In genomic region chr11:86604732-86605520, GRCm38 (mm10) we compare ENCODE assay signal across 26 mouse cellular contexts.
DNase-seq lines count a peak whose midpoint lies in the region; ATAC-seq and TF ChIP-seq lines count a peak whose summit lies in the region.
"Had no signal": no experiment of that assay in that cellular context is flagged by ENCODE, and none has a peak within 500 bp of the region (broad histone marks: within the 10 kb centered on the region; RNA-seq: fewer than 3 reads in every experiment).

No protein-coding gene starts in this region.

- H3K27ac ChIP-seq in liver, embryonic 12.5 days, result peak overlapping the region; percentile 7; the same call in 1 of the 2 replicates
- no peak overlapping the region for H3K27ac ChIP-seq in liver, embryonic 11.5 days (ENCODE audit: low read depth, low read length)
- H3K27ac ChIP-seq in intestine, embryonic 15.5 days, result peak overlapping the region; percentile 23; the same call in 1 of the 2 replicates
- H3K27ac ChIP-seq in liver, embryonic 16.5 days (ENCODE audit: low read length), result peak overlapping the region; percentile 57
- peak overlapping the region; percentile 76 for H3K27ac ChIP-seq in stomach, postnatal 0 days (replicated peaks)
- H3K27ac ChIP-seq in forebrain, embryonic 15.5 days (replicated peaks), result no peak overlapping the region
- H3K27ac ChIP-seq: embryonic facial prominence, embryonic 10.5 days; forebrain, embryonic 12.5 days; heart, adult 2 months; hindbrain, embryonic 14.5 days; kidney, embryonic 15.5 days; limb, embryonic 13.5 days; lung, embryonic 15.5 days had no signal

- H3K4me2 ChIP-seq in liver, embryonic 12.5 days, result no peak overlapping the region
- H3K4me2 ChIP-seq in liver, embryonic 11.5 days, result no peak overlapping the region
- no peak overlapping the region for H3K4me2 ChIP-seq in intestine, embryonic 15.5 days (replicated peaks)
- no peak overlapping the region for H3K4me2 ChIP-seq in liver, embryonic 16.5 days (ENCODE audit: low read depth, low read length)
- H3K4me2 ChIP-seq in stomach, postnatal 0 days (replicated peaks; ENCODE audit: low read depth), result no peak overlapping the region
- no peak overlapping the region for H3K4me2 ChIP-seq in forebrain, embryonic 15.5 days (replicated peaks)
- H3K4me2 ChIP-seq: forebrain, embryonic 12.5 days; hindbrain, embryonic 14.5 days; kidney, embryonic 15.5 days; limb, embryonic 13.5 days; lung, embryonic 15.5 days; midbrain, embryonic 11.5 days had no signal

- no peaks in the 10 kb centered on the region for H3K27me3 ChIP-seq in liver, embryonic 12.5 days (replicated peaks)
- no peaks in the 10 kb centered on the region for H3K27me3 ChIP-seq in liver, embryonic 11.5 days (replicated peaks; ENCODE audit: control insufficient read depth, insufficient read depth, low read length)
- no peaks in the 10 kb centered on the region for H3K27me3 ChIP-seq in intestine, embryonic 15.5 days (replicated peaks)
- no peaks in the 10 kb centered on the region for H3K27me3 ChIP-seq in liver, embryonic 16.5 days (ENCODE audit: control insufficient read depth, insufficient read depth, low read depth, low read length)
- H3K27me3 ChIP-seq in stomach, postnatal 0 days (ENCODE audit: control insufficient read depth, insufficient read depth, low read length), result no peaks in the 10 kb centered on the region
- H3K27me3 ChIP-seq in forebrain, embryonic 15.5 days, result no peaks in the 10 kb centered on the region
- H3K27me3 ChIP-seq: forebrain, embryonic 12.5 days; kidney, embryonic 15.5 days; limb, embryonic 13.5 days; lung, embryonic 15.5 days; Patski had no signal

- H3K36me3 ChIP-seq in liver, embryonic 12.5 days, result peaks cover 49% of the 10 kb centered on the region
- peaks cover 9% of the 10 kb centered on the region for H3K36me3 ChIP-seq in liver, embryonic 11.5 days (ENCODE audit: control insufficient read depth, insufficient read depth, low read length)
- H3K36me3 ChIP-seq in intestine, embryonic 15.5 days, result no peaks in the 10 kb centered on the region
- H3K36me3 ChIP-seq in liver, embryonic 16.5 days (ENCODE audit: control insufficient read depth, insufficient read depth), result peaks cover 10% of the 10 kb centered on the region
- no peaks in the 10 kb centered on the region for H3K36me3 ChIP-seq in stomach, postnatal 0 days (ENCODE audit: control insufficient read depth, insufficient read depth, low read length)
- peaks cover 9% of the 10 kb centered on the region for H3K36me3 ChIP-seq in forebrain, embryonic 15.5 days

- no peak for TF ChIP-seq EP300 in stomach, postnatal 0 days (optimal IDR thresholded peaks at IDR 0.05)

- 80% methylated on average over 5 of the region's 5 CpGs for WGBS in liver, embryonic 12.5 days (ENCODE audit: insufficient replicate concordance)
- 78% methylated on average over 5 of the region's 5 CpGs for WGBS in liver, embryonic 11.5 days
- 42% methylated on average over 5 of the region's 5 CpGs for WGBS in intestine, embryonic 15.5 days
- WGBS in liver, embryonic 16.5 days (ENCODE audit: insufficient replicate concordance), result 73% methylated on average over 5 of the region's 5 CpGs
- WGBS in stomach, postnatal 0 days, result 51% methylated on average over 5 of the region's 5 CpGs
- whole genome bisulfite sequencing in forebrain, embryonic 15.5 days, result 98% methylated on average over 5 of the region's 5 CpGs

- DNase-seq in liver, embryonic 11.5 days (ENCODE audit: low spot score), result no peak
- no peak for DNase-seq in stomach, postnatal 0 days (ENCODE audit: low spot score)
- DNase-seq in spleen, postnatal 10 days (ENCODE audit: low spot score in 2 of 2), result no peak
- no peak for DNase-seq in layer of hippocampus, adult 8-10 months (ENCODE audit: low spot score in 2 of 2)
- DNase-seq: adrenal gland, postnatal 36 days; cerebellum, adult 11 months; cerebellum, adult 9-11 months; gastrocnemius, postnatal 10 days; heart, adult 2 months; kidney, postnatal 36 days; right cerebral cortex, postnatal 25 days; thymus, adult 18-20 months; thymus, postnatal 36 days had no signal

- no peak for TF ChIP-seq CTCF in stomach, postnatal 0 days (IDR thresholded peaks at IDR 0.05; ENCODE audit: low read depth)

- H3K4me3 ChIP-seq in liver, embryonic 12.5 days, result no peak overlapping the region
- H3K4me3 ChIP-seq in liver, embryonic 11.5 days (ENCODE audit: low read depth, low read length), result no peak overlapping the region
- no peak overlapping the region for H3K4me3 ChIP-seq in intestine, embryonic 15.5 days (replicated peaks)
- no peak overlapping the region for H3K4me3 ChIP-seq in liver, embryonic 16.5 days (ENCODE audit: low read depth, low read length)
- no peak overlapping the region for H3K4me3 ChIP-seq in stomach, postnatal 0 days (ENCODE audit: low read depth, low read length)
- no peak overlapping the region for H3K4me3 ChIP-seq in forebrain, embryonic 15.5 days
- H3K4me3 ChIP-seq: embryonic facial prominence, embryonic 10.5 days; forebrain, embryonic 12.5 days; heart, adult 2 months; kidney, embryonic 15.5 days; limb, embryonic 13.5 days; lung, embryonic 15.5 days had no signal

- peaks cover 12% of the 10 kb centered on the region for H3K4me1 ChIP-seq in liver, embryonic 12.5 days
- peaks cover 1% of the 10 kb centered on the region; the same call in 1 of the 2 replicates for H3K4me1 ChIP-seq in liver, embryonic 11.5 days (replicated peaks; ENCODE audit: control insufficient read depth, insufficient read depth, low read length)
- H3K4me1 ChIP-seq in intestine, embryonic 15.5 days (replicated peaks), result 0 out of 2 replicates have a peak, but pooled peaks cover 5% of the 10 kb centered on the region
- H3K4me1 ChIP-seq in liver, embryonic 16.5 days (ENCODE audit: control insufficient read depth, low read depth, low read length), result peaks cover 2% of the 10 kb centered on the region
- peaks cover 3% of the 10 kb centered on the region; the same call in 1 of the 2 replicates for H3K4me1 ChIP-seq in stomach, postnatal 0 days (replicated peaks; ENCODE audit: control insufficient read depth, insufficient read depth)
- H3K4me1 ChIP-seq in forebrain, embryonic 15.5 days, result no peaks in the 10 kb centered on the region
- H3K4me1 ChIP-seq: embryonic facial prominence, embryonic 10.5 days; forebrain, embryonic 12.5 days; limb, embryonic 13.5 days had no signal

- no peaks in the 10 kb centered on the region for H3K9me3 ChIP-seq in liver, embryonic 12.5 days (replicated peaks)
- no peaks in the 10 kb centered on the region for H3K9me3 ChIP-seq in liver, embryonic 11.5 days (ENCODE audit: control insufficient read depth, low read length)
- H3K9me3 ChIP-seq in intestine, embryonic 15.5 days, result no peaks in the 10 kb centered on the region
- H3K9me3 ChIP-seq in liver, embryonic 16.5 days (replicated peaks; ENCODE audit: control insufficient read depth, low read length), result no peaks in the 10 kb centered on the region
- H3K9me3 ChIP-seq in stomach, postnatal 0 days (ENCODE audit: control insufficient read depth, low read length), result no peaks in the 10 kb centered on the region
- no peaks in the 10 kb centered on the region for H3K9me3 ChIP-seq in forebrain, embryonic 15.5 days
- H3K9me3 ChIP-seq: embryonic facial prominence, embryonic 10.5 days; forebrain, embryonic 12.5 days; kidney, embryonic 15.5 days; lung, embryonic 15.5 days had no signal

- no peak overlapping the region for H3K9ac ChIP-seq in liver, embryonic 12.5 days
- no peak overlapping the region for H3K9ac ChIP-seq in liver, embryonic 11.5 days (ENCODE audit: low read depth, low read length)
- no peak overlapping the region for H3K9ac ChIP-seq in intestine, embryonic 15.5 days
- H3K9ac ChIP-seq in liver, embryonic 16.5 days (ENCODE audit: low read depth, low read length), result no peak overlapping the region
- no peak overlapping the region for H3K9ac ChIP-seq in stomach, postnatal 0 days (ENCODE audit: low read length)
- H3K9ac ChIP-seq in forebrain, embryonic 15.5 days (replicated peaks), result no peak overlapping the region
- H3K9ac ChIP-seq: forebrain, embryonic 12.5 days; hindbrain, embryonic 14.5 days; kidney, embryonic 15.5 days; limb, embryonic 13.5 days; lung, embryonic 15.5 days had no signal

- no peak for ATAC-seq in liver, embryonic 12.5 days
- ATAC-seq in liver, embryonic 11.5 days (replicated peaks; ENCODE audit: low FRiP score), result no peak
- peak; percentile 59; the same call in 1 of the 2 replicates for ATAC-seq in intestine, embryonic 15.5 days
- peak; percentile 83 for ATAC-seq in liver, embryonic 16.5 days (ENCODE audit: low read depth)
- ATAC-seq in stomach, postnatal 0 days (ENCODE audit: low FRiP score, low TSS enrichment), result 0 out of 2 replicates have a peak, but pooled peaks have one; percentile 49
- ATAC-seq in forebrain, embryonic 15.5 days (replicated peaks), result no peak
- ATAC-seq: inflammation-experienced regulatory T-cells, adult 6 months had no signal

Comparison
In these comparisons a context has a peak if more than half of its experiments do, and no peak if none do; other contexts are left out.
1. ATAC-seq: peak in intestine, embryonic 15.5 days (single experiment), liver, embryonic 16.5 days (single experiment) and stomach, postnatal 0 days (single experiment); none in liver, embryonic 12.5 days (single experiment), liver, embryonic 11.5 days (single experiment) and forebrain, embryonic 15.5 days (single experiment).
2. H3K27ac ChIP-seq: peak in liver, embryonic 12.5 days (single experiment), intestine, embryonic 15.5 days (single experiment), liver, embryonic 16.5 days (single experiment) and stomach, postnatal 0 days (single experiment); none in liver, embryonic 11.5 days (single experiment) and forebrain, embryonic 15.5 days (single experiment).